Mouse (Mus musculus) gastrocnemius, postnatal 25 days (tissue): Measurements from ENCODE around the gene Trabd2b. TPM values are rescaled to one million over a fixed set of nuclear protein-coding genes. Genes with fewer than 3 reads are reported as not detected.
A peak's percentile ranks its signal among the peaks of the same experiment; 100 is the strongest.

Source experiments
- DNase-seq: peaks from one replicate; pipeline ENCODE4 v3.0.0; 2022
- total RNA-seq, 2 experiments: library from RNA; stranded (reverse); gene quantifications; 1 replicate in 1 of 2; 2 replicates in 1 of 2; pipeline ENCODE4 v1.2.3; 2021

Gene Trabd2b
- total RNA-seq, 2 experiments from 2014 or later: 1.1 to 2.0 TPM

GRCm38 (mm10) chr4:114397625-114398024, 8.9 kb upstream of the Trabd2b start:
- no peak for DNase-seq

GRCm38 (mm10) chr4:114399821-114400220, 6.7 kb upstream of the Trabd2b start:
- no peak for DNase-seq

- no peak for DNase-seq
Observed at GRCm38 (mm10) chr4:114401993-114402731, 4.4 kb upstream of the Trabd2b start.

GRCm38 (mm10) chr4:114405682-114406354, 706 bp upstream of the Trabd2b start:
- peak; percentile 81 for DNase-seq

- no peak for DNase-seq
Observed at GRCm38 (mm10) chr4:114407516-114407915, 992 bp downstream of the Trabd2b start.

GRCm38 (mm10) chr4:114408298-114408697, 1.8 kb downstream of the Trabd2b start:
- no peak for DNase-seq

- no peak for DNase-seq
Observed at GRCm38 (mm10) chr4:114408890-114409480, 2.5 kb downstream of the Trabd2b start.

GRCm38 (mm10) chr4:114409511-114409910, 3.0 kb downstream of the Trabd2b start:
- DNase-seq: no peak

- DNase-seq: no peak
Observed at GRCm38 (mm10) chr4:114410026-114410425, 3.5 kb downstream of the Trabd2b start.

GRCm38 (mm10) chr4:114410443-114410842, 3.9 kb downstream of the Trabd2b start:
- DNase-seq: no peak

- DNase-seq: no peak
Observed at GRCm38 (mm10) chr4:114410958-114411661, 4.6 kb downstream of the Trabd2b start.

GRCm38 (mm10) chr4:114411846-114412390, 5.4 kb downstream of the Trabd2b start:
- DNase-seq: no peak

- DNase-seq: no peak
Observed at GRCm38 (mm10) chr4:114415925-114416645, 9.6 kb downstream of the Trabd2b start.

- DNase-seq: no peak
Observed at GRCm38 (mm10) chr4:114420154-114420553, 13.6 kb downstream of the Trabd2b start.

GRCm38 (mm10) chr4:114423084-114423483, 16.6 kb downstream of the Trabd2b start:
- no peak for DNase-seq

- DNase-seq: no peak
Observed at GRCm38 (mm10) chr4:114425808-114426207, 19.3 kb downstream of the Trabd2b start.

- no peak for DNase-seq
Observed at GRCm38 (mm10) chr4:114432742-114433141, 26.2 kb downstream of the Trabd2b start.

- DNase-seq: no peak
Observed at GRCm38 (mm10) chr4:114433440-114433839, 26.9 kb downstream of the Trabd2b start.

GRCm38 (mm10) chr4:114434766-114435165, 28.2 kb downstream of the Trabd2b start:
- DNase-seq: no peak

- no peak for DNase-seq
Observed at GRCm38 (mm10) chr4:114435381-114435780, 28.9 kb downstream of the Trabd2b start.

GRCm38 (mm10) chr4:114438764-114439163, 32.2 kb downstream of the Trabd2b start:
- DNase-seq: no peak

- DNase-seq: no peak
Observed at GRCm38 (mm10) chr4:114442186-114442585, 35.7 kb downstream of the Trabd2b start.
